Mouse (Mus musculus) lung, adult 2 months (tissue): Measurements from ENCODE around the gene Dnal4. TPM values are rescaled to one million over a fixed set of nuclear protein-coding genes. Genes with fewer than 3 reads are reported as not detected.

Experiments used
- DNase-seq: peaks from one replicate; pipeline ENCODE4 v3.0.0; 2022
- H3K4me1 ChIP-seq: fragments of 200-500 bp; 2 replicates; pipeline ENCODE4 v1.6.1; 2011; ENCODE audit warnings: low read length; ENCODE audit not compliant: control insufficient read depth, insufficient read depth
- H3K4me3 ChIP-seq: fragments of 200-500 bp; replicated peaks from 2 replicates; pipeline ENCODE3; 2011; ENCODE audit warnings: low read depth, mild to moderate bottlenecking, control low read depth, low read length; ENCODE audit errors: extremely low read depth
- CTCF ChIP-seq: fragments of 200-500 bp; IDR thresholded peaks from 2 replicates; pipeline ENCODE4 v1.5.1; 2011; ENCODE audit warnings: mild to moderate bottlenecking, low read length, control low read depth; ENCODE audit not compliant: insufficient read depth
- POLR2A ChIP-seq: fragments of 200-500 bp; IDR thresholded peaks from 2 replicates; pipeline ENCODE4 v1.6.1; 2011; ENCODE audit warnings: low read depth, mild to moderate bottlenecking, control low read depth, low read length, borderline replicate concordance; ENCODE audit errors: extremely low read depth
- WGBS: fragments of 180-500 bp; shearing (Covaris S2); methylation state at CpG from one replicate; pipeline ENCODE4 v1.1.7; 2018; 5-methylcytosine and 5-hydroxymethylcytosine counted together
- polyA plus RNA-seq: library from polyadenylated mRNA; depleted of rRNA; stranded (reverse); fragments of >200 nt; gene quantifications from 2 replicates; pipeline ENCODE4 v1.2.3, GENCODE M21; 2012

Gene Dnal4
- polyA plus RNA-seq, 1 experiment: 51.2 TPM

DNA sequence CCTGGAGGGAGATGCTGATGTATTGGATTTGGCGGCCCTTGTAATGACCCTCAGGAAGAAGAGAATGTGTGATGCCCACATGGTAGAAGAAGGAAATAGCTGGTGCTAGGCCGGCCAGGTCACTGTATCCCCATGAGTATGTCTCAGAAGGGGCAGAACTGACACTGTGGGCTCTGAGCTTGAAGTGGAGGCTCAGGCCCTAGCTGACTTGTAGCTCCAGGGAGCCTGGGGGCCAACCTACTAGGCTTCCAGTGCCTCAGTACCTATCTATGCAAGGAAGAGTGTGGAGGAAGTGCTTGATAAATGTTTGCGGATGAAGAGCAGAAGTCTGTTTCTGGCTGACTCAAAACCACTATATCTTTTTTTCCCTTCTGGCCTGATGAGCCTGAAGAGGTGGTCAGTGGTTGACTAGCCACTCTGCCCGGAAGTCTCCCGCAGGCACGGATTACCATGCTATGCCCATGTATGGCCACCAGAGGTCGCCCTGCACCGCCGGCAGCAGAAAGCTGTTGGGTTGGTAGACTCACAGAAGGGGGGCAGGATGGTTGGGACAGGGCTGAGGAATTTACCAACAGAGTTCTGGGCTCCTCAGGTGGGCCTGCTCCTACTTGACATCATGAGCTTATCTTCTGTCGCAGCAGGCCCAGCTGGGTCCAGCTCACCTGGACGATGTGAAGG lies 24.8 kb downstream of the Dnal4 start:
- peak; percentile 69 for DNase-seq
- TF ChIP-seq CTCF: peak; percentile 83
- TF ChIP-seq POLR2A: no peak
- 22% methylated on average over 11 of the region's 11 CpGs for WGBS

DNA sequence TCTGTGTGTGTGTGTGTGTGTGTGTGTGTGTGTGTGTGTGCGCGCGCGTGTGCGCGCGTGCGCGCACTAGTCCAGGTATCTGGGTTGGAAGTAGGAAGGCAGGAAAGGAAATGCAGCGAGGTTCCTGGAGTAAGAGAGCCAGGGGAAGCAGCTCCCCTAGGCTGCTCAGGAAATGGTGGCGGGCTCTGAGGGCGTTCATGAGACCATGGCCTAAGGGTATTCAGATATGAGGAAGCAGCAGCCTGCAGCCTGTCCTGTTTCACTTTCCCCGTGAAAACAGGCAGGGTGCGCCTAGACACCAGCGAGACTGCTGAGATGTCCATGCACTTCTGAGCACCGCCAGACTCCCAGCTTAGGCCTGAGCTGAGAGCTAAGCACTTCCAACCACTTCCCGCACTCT lies 25.9 kb downstream of the Dnal4 start:
- no peak for DNase-seq
- Histone ChIP-seq H3K4me1 (no peaks in the 10 kb centered on the region), H3K4me3 (no peak overlapping the region)
- TF ChIP-seq POLR2A: no peak
- TF ChIP-seq CTCF: no peak
- WGBS: 76% methylated on average over 17 of the region's 17 CpGs

More for the DNA sequence above, 24.8 kb downstream of the Dnal4 start:
- no peak overlapping the region for H3K4me3 ChIP-seq
- H3K4me1 ChIP-seq: no peaks in the 10 kb centered on the region

DNA sequence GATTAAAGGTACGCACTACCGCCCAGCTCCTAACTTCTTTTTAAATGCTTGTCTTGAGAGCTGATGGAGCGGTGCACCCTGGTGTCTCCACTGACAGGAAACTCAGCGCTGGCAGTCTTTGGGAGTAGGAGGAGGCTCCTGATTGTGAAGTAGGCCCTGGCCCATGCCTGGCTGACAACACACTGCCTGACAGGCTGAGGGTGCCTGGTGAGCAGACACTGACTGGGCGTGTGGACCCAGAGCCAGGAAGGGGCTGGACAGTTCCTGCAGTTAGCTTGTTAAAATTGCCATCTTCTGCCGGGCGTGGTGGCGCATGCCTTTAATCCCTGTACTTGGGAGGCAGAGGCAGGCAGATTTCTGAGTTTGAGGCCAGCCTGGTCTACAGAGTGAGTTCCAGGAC lies 27.4 kb downstream of the Dnal4 start:
- WGBS: 75% methylated on average over 8 of the region's 8 CpGs
- TF ChIP-seq POLR2A (no peak), CTCF (no peak)
- Histone ChIP-seq H3K4me3 (no peak overlapping the region), H3K4me1 (no peaks in the 10 kb centered on the region)
- no peak for DNase-seq

DNA sequence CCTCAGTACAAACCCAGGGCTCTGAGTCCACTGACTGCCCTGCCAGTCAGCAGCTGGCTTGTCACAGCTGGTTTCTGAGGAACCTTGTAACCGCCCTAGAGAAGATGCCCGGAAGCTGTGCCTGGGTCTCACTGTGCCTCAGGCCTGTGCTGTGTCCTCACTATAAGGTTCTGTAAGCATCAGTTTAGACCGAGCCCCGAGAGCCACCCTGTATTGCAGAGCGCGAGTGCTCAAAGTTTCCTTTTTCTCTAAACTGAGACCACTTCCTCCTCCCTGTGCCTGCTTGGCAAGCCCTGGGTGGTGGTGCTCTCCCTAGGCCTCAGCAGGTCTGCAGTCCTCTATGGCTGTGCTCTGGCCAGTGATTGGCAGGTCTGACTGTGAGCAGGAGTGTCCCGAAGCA lies 28.5 kb downstream of the Dnal4 start:
- TF ChIP-seq CTCF: no peak
- no peak for TF ChIP-seq POLR2A
- no peak overlapping the region for H3K4me3 ChIP-seq
- DNase-seq: no peak
- WGBS: 84% methylated on average over 7 of the region's 7 CpGs
- H3K4me1 ChIP-seq: no peaks in the 10 kb centered on the region

DNA sequence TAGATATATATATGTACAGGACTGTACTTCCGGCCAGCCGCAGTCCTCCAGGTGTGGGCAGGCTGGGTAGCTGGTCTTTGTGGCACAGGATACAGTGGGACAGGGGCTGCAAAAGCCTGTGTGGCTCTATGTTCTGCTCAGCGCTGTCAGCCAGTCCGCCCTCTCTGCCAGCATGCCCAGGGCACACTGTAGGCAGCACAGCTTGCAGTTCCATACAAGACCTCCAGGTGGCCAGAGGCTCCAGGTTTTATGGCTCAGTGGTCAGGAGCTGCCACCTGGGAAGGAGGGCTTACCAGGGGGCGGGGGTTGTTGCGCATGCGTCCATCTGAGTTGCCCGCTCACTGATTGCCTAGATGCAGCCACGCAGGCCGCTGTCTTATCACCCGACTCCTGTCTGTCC lies 29.7 kb downstream of the Dnal4 start:
- H3K4me3 ChIP-seq: no peak overlapping the region
- no peak for DNase-seq
- TF ChIP-seq POLR2A (no peak), CTCF (peak; percentile 36; the same call in 1 of the 2 replicates)
- WGBS: 85% methylated on average over 11 of the region's 11 CpGs
- no peaks in the 10 kb centered on the region for H3K4me1 ChIP-seq

DNA sequence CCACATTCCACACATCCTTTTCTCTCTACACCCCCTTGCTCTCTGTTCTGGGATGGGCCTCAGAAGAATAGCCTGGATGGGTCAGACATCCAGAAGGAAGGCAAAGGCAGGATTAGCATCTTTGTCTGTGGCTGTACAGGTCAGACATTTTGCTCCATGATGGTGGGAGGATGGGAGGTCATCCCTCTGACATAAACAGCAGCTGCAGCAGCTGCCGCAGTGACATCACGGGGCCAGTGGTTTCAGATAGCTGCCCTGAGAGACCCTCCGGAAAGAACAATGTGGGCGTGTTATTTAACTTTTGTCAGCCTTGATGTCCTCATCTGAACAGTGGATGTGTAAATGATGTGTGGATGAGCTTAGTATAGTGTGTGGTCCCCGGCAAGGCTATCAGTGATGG lies 31.8 kb downstream of the Dnal4 start:
- 86% methylated on average over 5 of the region's 5 CpGs for WGBS
- no peak for DNase-seq
- Histone ChIP-seq H3K4me3 (no peak overlapping the region), H3K4me1 (peaks cover 5% of the 10 kb centered on the region)
- TF ChIP-seq POLR2A (no peak), CTCF (no peak)

DNA sequence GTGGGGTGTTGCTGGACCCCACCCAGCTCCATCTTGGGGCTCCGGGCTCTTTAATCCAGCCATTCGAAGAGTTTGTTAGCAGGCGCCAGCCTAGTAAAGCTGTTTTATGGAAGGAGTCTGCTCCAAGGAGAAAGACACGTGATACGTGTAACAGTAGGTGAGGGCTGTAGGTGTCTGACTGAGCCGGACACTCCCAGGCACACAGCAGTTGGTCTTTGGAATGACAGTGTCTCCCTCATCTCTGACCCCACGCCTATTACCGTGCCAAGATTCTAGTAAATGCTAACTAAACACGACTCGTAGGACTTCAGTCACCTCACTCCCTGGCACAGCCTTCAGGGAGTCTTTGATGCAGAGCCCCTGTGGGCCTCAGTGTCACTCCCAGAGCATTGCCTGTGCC lies 32.3 kb downstream of the Dnal4 start:
- no peak for TF ChIP-seq POLR2A
- TF ChIP-seq CTCF: no peak
- Histone ChIP-seq H3K4me3 (no peak overlapping the region), H3K4me1 (peaks cover 10% of the 10 kb centered on the region)
- WGBS: 81% methylated on average over 10 of the region's 10 CpGs
- DNase-seq: no peak

DNA sequence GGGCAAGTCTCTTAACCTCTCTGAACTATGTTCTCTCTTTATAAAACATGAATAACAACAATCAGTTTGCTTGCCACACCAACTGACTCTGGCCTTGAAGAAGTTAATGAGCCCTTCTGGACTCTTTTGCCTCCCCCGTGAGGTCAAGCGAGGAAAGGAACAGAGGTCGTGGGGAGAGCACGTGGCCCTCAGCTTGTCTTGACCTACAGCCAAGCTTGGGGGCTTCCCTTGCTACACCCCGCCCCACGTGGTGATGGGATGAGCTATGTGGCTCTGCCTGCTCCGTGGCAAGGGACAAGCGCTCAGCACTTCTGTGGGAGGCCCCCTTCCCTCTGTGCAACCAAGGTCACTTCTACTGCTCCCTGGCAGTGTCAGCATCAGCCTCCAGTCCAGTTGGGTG lies 32.9 kb downstream of the Dnal4 start:
- DNase-seq: no peak
- H3K4me3 ChIP-seq: no peak overlapping the region
- 74% methylated on average over 8 of the region's 8 CpGs for WGBS
- no peak for TF ChIP-seq CTCF
- TF ChIP-seq POLR2A: no peak
- H3K4me1 ChIP-seq: peaks cover 10% of the 10 kb centered on the region

DNA sequence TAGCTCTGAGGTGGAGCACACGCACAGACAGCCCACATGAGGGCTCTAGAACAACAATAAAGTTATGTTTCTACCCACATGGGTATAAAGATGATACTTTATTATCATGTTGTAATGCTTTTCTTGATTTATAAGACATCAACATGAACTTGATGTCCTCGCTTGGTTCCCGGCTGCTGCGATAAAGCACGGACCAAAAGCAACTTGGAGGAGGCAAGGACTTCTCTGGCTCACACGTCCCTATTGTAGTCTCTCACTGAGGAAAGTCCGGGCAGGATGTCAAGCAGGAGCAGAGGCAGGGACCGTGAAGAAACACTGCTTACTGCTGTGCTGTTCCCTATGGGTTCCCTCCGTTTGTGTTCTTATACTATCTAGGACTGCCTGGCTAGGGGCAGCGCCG lies 33.6 kb downstream of the Dnal4 start:
- WGBS: 89% methylated on average over 11 of the region's 11 CpGs
- Histone ChIP-seq H3K4me1 (peaks cover 13% of the 10 kb centered on the region), H3K4me3 (no peak overlapping the region)
- DNase-seq: no peak
- TF ChIP-seq CTCF: no peak
- TF ChIP-seq POLR2A: no peak

DNA sequence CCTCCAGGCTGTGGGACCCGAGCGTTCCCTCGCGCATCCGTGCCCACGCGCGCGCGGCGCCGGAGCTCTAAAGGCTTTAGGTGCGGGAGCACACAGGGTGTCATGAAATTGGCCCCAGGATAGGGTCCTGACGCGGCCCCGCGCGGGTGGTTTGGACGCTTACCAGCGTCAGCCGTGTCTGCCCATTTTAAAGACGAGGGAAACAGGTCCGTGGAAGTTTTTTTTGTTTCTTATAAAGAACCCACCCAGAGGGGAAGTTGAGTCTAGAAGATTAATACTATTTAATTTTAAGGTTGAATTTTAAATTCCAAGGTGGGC lies 35.0 kb downstream of the Dnal4 start:
- under 1% methylated on average over 23 of the region's 23 CpGs for WGBS
- H3K4me3 ChIP-seq: peak overlapping the region; percentile 70
- H3K4me1 ChIP-seq: peaks cover 13% of the 10 kb centered on the region
- DNase-seq: no peak
- no peak for TF ChIP-seq POLR2A
- TF ChIP-seq CTCF: no peak

DNA sequence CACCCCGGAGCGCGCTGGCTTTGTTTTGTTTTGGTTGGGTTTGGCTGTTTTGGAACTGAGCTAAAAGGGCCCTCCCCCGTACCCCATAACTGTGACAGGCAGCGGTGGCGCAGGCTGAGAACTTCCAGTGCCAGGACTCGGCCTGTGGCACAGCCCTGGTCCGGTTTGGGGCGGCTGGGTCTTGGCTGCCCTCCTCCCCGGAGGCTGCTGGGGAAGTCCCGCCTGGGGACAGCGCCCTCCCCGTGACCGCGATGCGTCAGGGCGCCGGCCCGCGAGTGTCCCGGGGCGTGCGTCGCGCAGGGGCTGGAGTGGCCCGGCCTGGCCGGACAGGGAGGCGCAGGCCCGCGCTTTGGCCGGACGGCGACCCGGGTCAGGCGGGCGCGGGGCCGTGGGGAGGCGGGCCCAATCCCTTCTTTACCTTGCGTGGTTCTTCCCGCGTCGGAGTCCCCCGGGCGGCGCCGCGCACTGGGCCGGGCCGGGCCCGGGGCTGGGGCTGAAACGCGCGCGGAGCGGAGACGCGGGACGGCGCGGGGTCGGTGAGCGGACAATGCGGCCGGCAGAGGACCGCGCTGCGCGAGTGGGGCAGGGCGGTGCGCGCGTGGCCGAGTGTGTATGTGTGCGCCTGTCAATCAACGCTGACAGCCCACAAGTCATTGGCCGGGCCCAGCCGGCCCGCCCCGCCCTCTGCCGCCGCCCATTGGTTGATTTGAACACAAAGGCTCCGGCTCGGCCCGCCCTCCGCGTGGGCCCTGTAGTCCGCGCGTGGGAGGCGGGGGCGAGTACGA lies 35.5 kb downstream of the Dnal4 start, which contains the start of gene Sun2:
Gene Sun2 (minus strand): TSS at position 616 of the 785 bp plus-strand sequence.
- peaks cover 13% of the 10 kb centered on the region for H3K4me1 ChIP-seq
- no peak for TF ChIP-seq CTCF
- TF ChIP-seq POLR2A: peak; percentile 85; the same call in 1 of the 2 replicates
- peak within 1 kb of the TSS; percentile 70 for H3K4me3 ChIP-seq
- peak; percentile 88 for DNase-seq
- WGBS: under 1% methylated on average over 90 of the region's 93 CpGs
